Mouse (Mus musculus): ENCODE results near the gene Rnf225. TPM values are rescaled to one million over a fixed set of nuclear protein-coding genes. Genes with fewer than 3 reads are reported as not detected.
"Not testable (repeated sequence)": the region's sequence is repeated elsewhere in the genome, so short reads cannot be mapped to it uniquely, and the experiment has no call there.

Rnf225 gene
- polyA plus RNA-seq, 1 experiment from 2014 or later, result 0.46 TPM

DNA sequence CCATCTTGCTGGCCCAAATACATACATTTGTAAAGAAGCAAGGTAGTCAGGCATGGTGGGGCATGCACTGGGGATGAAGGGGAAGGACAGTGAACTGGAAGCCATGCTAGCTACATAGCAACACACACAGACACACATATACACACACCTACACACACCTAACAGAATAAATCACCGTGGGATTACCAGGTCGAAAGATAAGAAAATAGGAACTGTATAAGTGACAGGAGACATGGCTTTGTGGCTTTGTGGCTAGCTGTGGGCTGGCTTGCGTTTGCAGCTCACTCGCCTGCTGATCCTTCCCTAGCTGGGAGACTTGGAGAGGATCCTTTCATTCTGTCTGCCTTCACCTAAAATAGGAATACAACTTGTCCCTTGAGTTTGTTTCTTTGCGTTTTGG, 25.7 kb upstream of the Rnf225 start:
- no peaks in the 10 kb centered on the region for H3K27me3 ChIP-seq (ENCODE audit: insufficient read depth, low read length)
- ATAC-seq (ENCODE audit: low FRiP score, low TSS enrichment), result no peak
- 87% methylated on average over 5 of the region's 5 CpGs for WGBS
- peaks cover 35% of the 10 kb centered on the region for H3K36me3 ChIP-seq (ENCODE audit: insufficient read depth, low read length)
- H3K9me3 ChIP-seq (ENCODE audit: low read length), result no peaks in the 10 kb centered on the region
- H3K4me3 ChIP-seq (ENCODE audit: low read length), result no peak overlapping the region
- H3K4me2 ChIP-seq (replicated peaks; ENCODE audit: low read depth, low read length), result no peak overlapping the region
- H3K4me1 ChIP-seq (ENCODE audit: insufficient read depth, low read length), result peaks cover 9% of the 10 kb centered on the region
- H3K9ac ChIP-seq (replicated peaks; ENCODE audit: low read length), result no peak overlapping the region
- H3K27ac ChIP-seq (ENCODE audit: low read length), result no peak overlapping the region

GRCm38 (mm10) chr7:12903623-12904022, 23.6 kb upstream of the Rnf225 start:
- no peak overlapping the region for H3K9ac ChIP-seq (replicated peaks; ENCODE audit: low read length)
- no peak overlapping the region for H3K27ac ChIP-seq (ENCODE audit: low read length)
- H3K9me3 ChIP-seq (ENCODE audit: low read length), result no peaks in the 10 kb centered on the region
- H3K4me2 ChIP-seq (replicated peaks; ENCODE audit: low read depth, low read length), result no peak overlapping the region
- H3K4me3 ChIP-seq (ENCODE audit: low read length), result peak overlapping the region; percentile 5; the same call in 1 of the 2 replicates
- ATAC-seq (ENCODE audit: low FRiP score, low TSS enrichment), result no peak
- H3K4me1 ChIP-seq (ENCODE audit: insufficient read depth, low read length), result peaks cover 4% of the 10 kb centered on the region
- H3K36me3 ChIP-seq (ENCODE audit: insufficient read depth, low read length), result peaks cover 56% of the 10 kb centered on the region
- WGBS, result 53% methylated on average over 10 of the region's 10 CpGs
- no peaks in the 10 kb centered on the region for H3K27me3 ChIP-seq (ENCODE audit: insufficient read depth, low read length)

DNA sequence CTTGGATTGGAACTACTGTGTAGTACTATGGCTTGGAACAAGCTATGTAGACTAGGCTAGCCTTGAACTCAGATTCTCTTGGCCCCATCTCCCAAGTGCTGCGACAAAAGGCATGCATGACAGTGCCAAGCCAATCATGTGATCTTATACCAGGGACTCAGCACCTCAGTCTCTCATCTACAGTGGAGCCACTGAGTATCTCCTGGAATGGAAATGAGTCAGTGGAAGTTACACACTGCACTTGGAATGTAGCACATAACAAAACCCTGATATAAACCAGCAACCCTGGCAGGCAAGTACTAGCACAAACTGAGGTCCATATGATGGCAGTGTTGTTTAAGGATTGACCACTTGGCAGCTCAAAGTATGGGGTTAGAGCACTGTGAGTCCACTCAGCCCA, 22.1 kb upstream of the Rnf225 start:
- no peak for ATAC-seq (ENCODE audit: low FRiP score, low TSS enrichment)
- 94% methylated on average over 1 of the region's 1 CpGs for WGBS
- no peak overlapping the region for H3K4me3 ChIP-seq (ENCODE audit: low read length)
- peaks cover 58% of the 10 kb centered on the region for H3K36me3 ChIP-seq (ENCODE audit: insufficient read depth, low read length)
- no peak overlapping the region for H3K9ac ChIP-seq (replicated peaks; ENCODE audit: low read length)
- H3K27me3 ChIP-seq (ENCODE audit: insufficient read depth, low read length), result no peaks in the 10 kb centered on the region
- H3K9me3 ChIP-seq (ENCODE audit: low read length), result no peaks in the 10 kb centered on the region
- H3K4me2 ChIP-seq (replicated peaks; ENCODE audit: low read depth, low read length), result no peak overlapping the region
- peaks cover 3% of the 10 kb centered on the region; the same call in 1 of the 2 replicates for H3K4me1 ChIP-seq (ENCODE audit: insufficient read depth, low read length)
- H3K27ac ChIP-seq (ENCODE audit: low read length), result no peak overlapping the region

GRCm38 (mm10) chr7:12909498-12909962, 17.7 kb upstream of the Rnf225 start:
- Histone ChIP-seq H3K27me3 (ENCODE audit: insufficient read depth, low read length) (no peaks in the 10 kb centered on the region), H3K27ac (ENCODE audit: low read length) (peak overlapping the region; percentile 95), H3K9ac (replicated peaks; ENCODE audit: low read length) (peak overlapping the region; percentile 73), H3K4me2 (replicated peaks; ENCODE audit: low read depth, low read length) (peak overlapping the region; percentile 57), H3K4me3 (ENCODE audit: low read length) (peak overlapping the region; percentile 61), H3K9me3 (ENCODE audit: low read length) (no peaks in the 10 kb centered on the region), H3K36me3 (ENCODE audit: insufficient read depth, low read length) (peaks cover 42% of the 10 kb centered on the region), H3K4me1 (ENCODE audit: insufficient read depth, low read length) (peaks cover 3% of the 10 kb centered on the region; the same call in 1 of the 2 replicates)
- 47% methylated on average over 7 of the region's 7 CpGs for WGBS
- ATAC-seq (ENCODE audit: low FRiP score, low TSS enrichment), result peak; percentile 24

GRCm38 (mm10) chr7:12910181-12910668, 17.0 kb upstream of the Rnf225 start:
- peak; percentile 89 for ATAC-seq (ENCODE audit: low FRiP score, low TSS enrichment)
- H3K4me3 ChIP-seq (ENCODE audit: low read length), result peak overlapping the region; percentile 61
- 6% methylated on average over 19 of the region's 19 CpGs for WGBS

DNA sequence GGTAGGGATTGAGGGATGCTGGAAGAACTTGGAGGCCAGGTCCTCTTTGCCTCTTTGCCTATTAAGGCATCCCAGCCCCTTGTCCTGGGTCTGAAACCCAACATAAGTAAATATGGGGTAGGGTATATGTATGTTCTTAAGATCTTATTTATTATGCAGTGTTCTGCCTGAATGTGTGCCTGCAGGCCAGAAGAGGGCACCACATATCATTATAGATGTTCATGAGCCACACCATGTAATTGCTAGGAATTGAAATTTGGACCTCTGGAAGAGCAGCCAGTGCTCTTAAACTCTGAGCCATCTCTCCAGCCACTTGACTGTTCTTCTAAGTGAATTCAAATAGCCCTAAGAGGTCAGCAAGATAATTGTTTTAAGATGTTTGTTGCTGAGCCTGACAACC, 13.7 kb upstream of the Rnf225 start:
- no peak overlapping the region for H3K4me2 ChIP-seq (replicated peaks; ENCODE audit: low read depth, low read length)
- H3K4me3 ChIP-seq (ENCODE audit: low read length), result no peak overlapping the region
- H3K4me1 ChIP-seq (ENCODE audit: insufficient read depth, low read length), result peaks cover 3% of the 10 kb centered on the region; the same call in 1 of the 2 replicates
- H3K27me3 ChIP-seq (ENCODE audit: insufficient read depth, low read length), result no peaks in the 10 kb centered on the region
- ATAC-seq (ENCODE audit: low FRiP score, low TSS enrichment), result no peak
- no peak overlapping the region for H3K27ac ChIP-seq (ENCODE audit: low read length)
- H3K36me3 ChIP-seq (ENCODE audit: insufficient read depth, low read length), result peaks cover 2% of the 10 kb centered on the region; the same call in 1 of the 2 replicates
- no peak overlapping the region for H3K9ac ChIP-seq (replicated peaks; ENCODE audit: low read length)
- no peaks in the 10 kb centered on the region for H3K9me3 ChIP-seq (ENCODE audit: low read length)

More at GRCm38 (mm10) chr7:12910181-12910668, 17.0 kb upstream of the Rnf225 start:
- peaks cover 3% of the 10 kb centered on the region; the same call in 1 of the 2 replicates for H3K4me1 ChIP-seq (ENCODE audit: insufficient read depth, low read length)
- no peaks in the 10 kb centered on the region for H3K27me3 ChIP-seq (ENCODE audit: insufficient read depth, low read length)
- peak overlapping the region; percentile 95 for H3K27ac ChIP-seq (ENCODE audit: low read length)
- peak overlapping the region; percentile 57 for H3K4me2 ChIP-seq (replicated peaks; ENCODE audit: low read depth, low read length)
- peaks cover 35% of the 10 kb centered on the region for H3K36me3 ChIP-seq (ENCODE audit: insufficient read depth, low read length)
- H3K9me3 ChIP-seq (ENCODE audit: low read length), result no peaks in the 10 kb centered on the region
- peak overlapping the region; percentile 73 for H3K9ac ChIP-seq (replicated peaks; ENCODE audit: low read length)

- not testable (repeated sequence) for H3K4me3 ChIP-seq (ENCODE audit: low read length); H3K27ac ChIP-seq (ENCODE audit: low read length); H3K9me3 ChIP-seq (ENCODE audit: low read length); H3K27me3 ChIP-seq (ENCODE audit: insufficient read depth, low read length); H3K9ac ChIP-seq (replicated peaks; ENCODE audit: low read length); ATAC-seq (ENCODE audit: low FRiP score, low TSS enrichment); H3K4me2 ChIP-seq (replicated peaks; ENCODE audit: low read depth, low read length)
- WGBS, result 85% methylated on average over 7 of the region's 8 CpGs
- Histone ChIP-seq H3K4me1 (ENCODE audit: insufficient read depth, low read length) (peaks cover 16% of the 10 kb centered on the region), H3K36me3 (ENCODE audit: insufficient read depth, low read length) (peaks cover 24% of the 10 kb centered on the region)
Measured at GRCm38 (mm10) chr7:12920495-12920894, 6.7 kb upstream of the Rnf225 start.

GRCm38 (mm10) chr7:12921318-12921704, 5.9 kb upstream of the Rnf225 start:
- Histone ChIP-seq H3K9me3 (ENCODE audit: low read length) (no peaks in the 10 kb centered on the region), H3K4me3 (ENCODE audit: low read length) (peak overlapping the region; percentile 98), H3K27me3 (ENCODE audit: insufficient read depth, low read length) (no peaks in the 10 kb centered on the region), H3K27ac (ENCODE audit: low read length) (peak overlapping the region; percentile 94), H3K4me1 (ENCODE audit: insufficient read depth, low read length) (peaks cover 16% of the 10 kb centered on the region), H3K36me3 (ENCODE audit: insufficient read depth, low read length) (peaks cover 33% of the 10 kb centered on the region), H3K4me2 (replicated peaks; ENCODE audit: low read depth, low read length) (peak overlapping the region; percentile 92), H3K9ac (replicated peaks; ENCODE audit: low read length) (peak overlapping the region; percentile 94)
- 1% methylated on average over 3 of the region's 3 CpGs for WGBS
- ATAC-seq (ENCODE audit: low FRiP score, low TSS enrichment), result peak; percentile 17; the same call in 1 of the 2 replicates

- WGBS, result under 1% methylated on average over 55 of the region's 55 CpGs
- Histone ChIP-seq H3K27me3 (ENCODE audit: insufficient read depth, low read length) (no peaks in the 10 kb centered on the region), H3K4me2 (replicated peaks; ENCODE audit: low read depth, low read length) (peak within 1 kb of the TSS; percentile 92), H3K4me1 (ENCODE audit: insufficient read depth, low read length) (peaks cover 16% of the 10 kb centered on the region), H3K9ac (replicated peaks; ENCODE audit: low read length) (peak within 1 kb of the TSS; percentile 96), H3K9me3 (ENCODE audit: low read length) (no peaks in the 10 kb centered on the region), H3K4me3 (ENCODE audit: low read length) (peak within 1 kb of the TSS; percentile 98), H3K27ac (ENCODE audit: low read length) (peak within 1 kb of the TSS; percentile 94), H3K36me3 (ENCODE audit: insufficient read depth, low read length) (peaks cover 38% of the 10 kb centered on the region)
- peak; percentile 98 for ATAC-seq (ENCODE audit: low FRiP score, low TSS enrichment)
Measured at GRCm38 (mm10) chr7:12921705-12922465, 5.3 kb upstream of the Rnf225 start, which contains the start of gene Rps5. Gene Rps5, plus strand, starts transcription at chr7:12922290.

DNA sequence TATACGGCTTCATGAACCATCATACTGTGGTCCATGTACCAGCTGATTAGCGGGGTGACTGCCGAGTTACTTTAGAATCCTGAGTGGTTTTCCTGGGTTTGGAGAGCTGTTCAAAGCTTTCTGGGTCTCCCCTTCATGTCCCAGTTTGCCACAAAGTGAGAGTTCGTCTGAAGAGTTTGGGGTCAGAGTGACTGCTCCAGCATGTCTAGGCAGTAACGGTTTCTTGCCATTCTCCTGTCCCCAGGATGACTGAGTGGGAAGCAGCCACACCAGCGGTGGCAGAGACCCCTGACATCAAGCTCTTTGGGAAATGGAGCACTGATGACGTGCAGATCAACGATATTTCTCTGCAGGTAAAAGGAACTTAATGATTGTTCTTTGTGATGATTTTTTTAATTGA, 4.5 kb upstream of the Rnf225 start:
- no peak for ATAC-seq (ENCODE audit: low FRiP score, low TSS enrichment)
- no peaks in the 10 kb centered on the region for H3K9me3 ChIP-seq (ENCODE audit: low read length)
- no peaks in the 10 kb centered on the region for H3K27me3 ChIP-seq (ENCODE audit: insufficient read depth, low read length)
- 3% methylated on average over 8 of the region's 8 CpGs for WGBS
- H3K4me1 ChIP-seq (ENCODE audit: insufficient read depth, low read length), result peaks cover 18% of the 10 kb centered on the region
- peaks cover 40% of the 10 kb centered on the region for H3K36me3 ChIP-seq (ENCODE audit: insufficient read depth, low read length)
- peak overlapping the region; percentile 96 for H3K9ac ChIP-seq (replicated peaks; ENCODE audit: low read length)
- peak overlapping the region; percentile 77; the same call in 1 of the 2 replicates for H3K27ac ChIP-seq (ENCODE audit: low read length)
- H3K4me3 ChIP-seq (ENCODE audit: low read length), result peak overlapping the region; percentile 98
- peak overlapping the region; percentile 67 for H3K4me2 ChIP-seq (replicated peaks; ENCODE audit: low read depth, low read length)
